Mouse (Mus musculus): ENCODE measurements around the gene Gm10134. TPM values are rescaled to one million over a fixed set of nuclear protein-coding genes. Genes with fewer than 3 reads are reported as not detected.

Gm10134 gene
- 7.4 and 8.9 TPM in 2 replicates for polyA plus RNA-seq (2015; fragmentation: Nextera tagmentation; extraction: Ambion mirVana)

- 65% methylated on average over 3 of the region's 3 CpGs for WGBS
- no peaks in the 10 kb centered on the region for H3K9me3 ChIP-seq (replicated peaks; ENCODE audit: control insufficient read depth, low read length)
- H3K9ac ChIP-seq (ENCODE audit: low read length) = no peak within 1 kb of the TSS
- no peaks in the 10 kb centered on the region for H3K4me1 ChIP-seq (ENCODE audit: control insufficient read depth, insufficient read depth, low read length)
- no peak within 1 kb of the TSS for H3K27ac ChIP-seq (ENCODE audit: low read length)
- H3K36me3 ChIP-seq (ENCODE audit: control insufficient read depth, insufficient read depth, low read length) = no peaks in the 10 kb centered on the region
- H3K4me3 ChIP-seq (replicated peaks; ENCODE audit: low read length) = no peak within 1 kb of the TSS
- H3K27me3 ChIP-seq (ENCODE audit: control insufficient read depth, insufficient read depth, low read length) = no peaks in the 10 kb centered on the region
- H3K4me2 ChIP-seq (ENCODE audit: low read depth, low read length) = no peak within 1 kb of the TSS
- no peak for ATAC-seq (ENCODE audit: insufficient read depth, low FRiP score)
Measured at GRCm38 (mm10) chr2:28505795-28506194, at the start of gene Gm10134. Gm10134 (plus strand) TSS chr2:28506095.

GRCm38 (mm10) chr2:28456616-28457015 is 49.3 kb upstream of the Gm10134 start:
- H3K36me3 ChIP-seq (ENCODE audit: control insufficient read depth, insufficient read depth, low read length) = no peaks in the 10 kb centered on the region
- WGBS = 68% methylated on average over 1 of the region's 1 CpGs
- no peak for ATAC-seq (ENCODE audit: insufficient read depth, low FRiP score)
- no peaks in the 10 kb centered on the region for H3K27me3 ChIP-seq (ENCODE audit: control insufficient read depth, insufficient read depth, low read length)
- no peak overlapping the region for H3K4me3 ChIP-seq (replicated peaks; ENCODE audit: low read length)
- H3K4me2 ChIP-seq (ENCODE audit: low read depth, low read length) = no peak overlapping the region
- no peak overlapping the region for H3K9ac ChIP-seq (ENCODE audit: low read length)
- H3K9me3 ChIP-seq (replicated peaks; ENCODE audit: control insufficient read depth, low read length) = no peaks in the 10 kb centered on the region
- no peaks in the 10 kb centered on the region for H3K4me1 ChIP-seq (ENCODE audit: control insufficient read depth, insufficient read depth, low read length)
- no peak overlapping the region for H3K27ac ChIP-seq (ENCODE audit: low read length)

- no peak overlapping the region for H3K27ac ChIP-seq (ENCODE audit: low read length)
- peaks cover 3% of the 10 kb centered on the region; the same call in 1 of the 2 replicates for H3K4me1 ChIP-seq (ENCODE audit: control insufficient read depth, insufficient read depth, low read length)
- 0 out of 2 replicates have a peak, but pooled peaks cover 3% of the 10 kb centered on the region for H3K27me3 ChIP-seq (ENCODE audit: control insufficient read depth, insufficient read depth, low read length)
- H3K9ac ChIP-seq (ENCODE audit: low read length) = no peak overlapping the region
- H3K4me2 ChIP-seq (ENCODE audit: low read depth, low read length) = no peak overlapping the region
- no peaks in the 10 kb centered on the region for H3K9me3 ChIP-seq (replicated peaks; ENCODE audit: control insufficient read depth, low read length)
- no peak overlapping the region for H3K4me3 ChIP-seq (replicated peaks; ENCODE audit: low read length)
- 47% methylated on average over 3 of the region's 3 CpGs for WGBS
- ATAC-seq (ENCODE audit: insufficient read depth, low FRiP score) = no peak
- no peaks in the 10 kb centered on the region; the same call in 1 of the 2 replicates for H3K36me3 ChIP-seq (ENCODE audit: control insufficient read depth, insufficient read depth, low read length)
Measured at GRCm38 (mm10) chr2:28463919-28464318, 42.0 kb upstream of the Gm10134 start.

- 78% methylated on average over 9 of the region's 9 CpGs for WGBS
- ATAC-seq (ENCODE audit: insufficient read depth, low FRiP score) = no peak
- peaks cover 3% of the 10 kb centered on the region; the same call in 1 of the 2 replicates for H3K4me1 ChIP-seq (ENCODE audit: control insufficient read depth, insufficient read depth, low read length)
- no peak overlapping the region for H3K9ac ChIP-seq (ENCODE audit: low read length)
- no peak overlapping the region for H3K4me3 ChIP-seq (replicated peaks; ENCODE audit: low read length)
- peaks cover 10% of the 10 kb centered on the region for H3K36me3 ChIP-seq (ENCODE audit: control insufficient read depth, insufficient read depth, low read length)
- H3K9me3 ChIP-seq (replicated peaks; ENCODE audit: control insufficient read depth, low read length) = no peaks in the 10 kb centered on the region
- H3K27me3 ChIP-seq (ENCODE audit: control insufficient read depth, insufficient read depth, low read length) = 0 out of 2 replicates have a peak, but pooled peaks cover 3% of the 10 kb centered on the region
- H3K4me2 ChIP-seq (ENCODE audit: low read depth, low read length) = no peak overlapping the region
- no peak overlapping the region for H3K27ac ChIP-seq (ENCODE audit: low read length)
Measured at GRCm38 (mm10) chr2:28464919-28465318, 41.0 kb upstream of the Gm10134 start.

GRCm38 (mm10) chr2:28465836-28466518 is 39.9 kb upstream of the Gm10134 start, which contains the start of gene 1700007K13Rik:
1700007K13Rik (minus strand) TSS chr2:28466332.
- H3K4me3 ChIP-seq (replicated peaks; ENCODE audit: low read length) = peak within 1 kb of the TSS; percentile 41
- peak within 1 kb of the TSS; percentile 72 for H3K4me2 ChIP-seq (ENCODE audit: low read depth, low read length)
- H3K27ac ChIP-seq (ENCODE audit: low read length) = no peak within 1 kb of the TSS
- peaks cover 19% of the 10 kb centered on the region for H3K36me3 ChIP-seq (ENCODE audit: control insufficient read depth, insufficient read depth, low read length)
- peaks cover 3% of the 10 kb centered on the region; the same call in 1 of the 2 replicates for H3K4me1 ChIP-seq (ENCODE audit: control insufficient read depth, insufficient read depth, low read length)
- peak; percentile 47; the same call in 1 of the 2 replicates for ATAC-seq (ENCODE audit: insufficient read depth, low FRiP score)
- no peaks in the 10 kb centered on the region for H3K9me3 ChIP-seq (replicated peaks; ENCODE audit: control insufficient read depth, low read length)
- 5% methylated on average over 25 of the region's 25 CpGs for WGBS
- 0 out of 2 replicates have a peak, but pooled peaks cover 3% of the 10 kb centered on the region for H3K27me3 ChIP-seq (ENCODE audit: control insufficient read depth, insufficient read depth, low read length)
- peak within 1 kb of the TSS; percentile 69 for H3K9ac ChIP-seq (ENCODE audit: low read length)

- Histone ChIP-seq H3K4me2 (ENCODE audit: low read depth, low read length) (peak within 1 kb of the TSS; percentile 88), H3K4me1 (ENCODE audit: control insufficient read depth, insufficient read depth, low read length) (peaks cover 3% of the 10 kb centered on the region; the same call in 1 of the 2 replicates), H3K9me3 (replicated peaks; ENCODE audit: control insufficient read depth, low read length) (no peaks in the 10 kb centered on the region), H3K36me3 (ENCODE audit: control insufficient read depth, insufficient read depth, low read length) (peaks cover 30% of the 10 kb centered on the region), H3K4me3 (replicated peaks; ENCODE audit: low read length) (peak within 1 kb of the TSS; percentile 95), H3K9ac (ENCODE audit: low read length) (peak within 1 kb of the TSS; percentile 98), H3K27me3 (ENCODE audit: control insufficient read depth, insufficient read depth, low read length) (0 out of 2 replicates have a peak, but pooled peaks cover 3% of the 10 kb centered on the region), H3K27ac (ENCODE audit: low read length) (peak within 1 kb of the TSS; percentile 22; the same call in 1 of the 2 replicates)
- ATAC-seq (ENCODE audit: insufficient read depth, low FRiP score) = peak; percentile 93
- WGBS = under 1% methylated on average over 52 of the region's 52 CpGs
Measured at GRCm38 (mm10) chr2:28467860-28468485, 37.9 kb upstream of the Gm10134 start, which contains the start of gene Mrps2. Mrps2 (plus strand) TSS chr2:28468066.

GRCm38 (mm10) chr2:28468486-28469225 is 37.2 kb upstream of the Gm10134 start:
- no peaks in the 10 kb centered on the region for H3K9me3 ChIP-seq (replicated peaks; ENCODE audit: control insufficient read depth, low read length)
- peak overlapping the region; percentile 88 for H3K4me2 ChIP-seq (ENCODE audit: low read depth, low read length)
- H3K4me1 ChIP-seq (ENCODE audit: control insufficient read depth, insufficient read depth, low read length) = peaks cover 3% of the 10 kb centered on the region; the same call in 1 of the 2 replicates
- H3K36me3 ChIP-seq (ENCODE audit: control insufficient read depth, insufficient read depth, low read length) = peaks cover 31% of the 10 kb centered on the region
- H3K9ac ChIP-seq (ENCODE audit: low read length) = peak overlapping the region; percentile 98
- 54% methylated on average over 18 of the region's 18 CpGs for WGBS
- H3K27me3 ChIP-seq (ENCODE audit: control insufficient read depth, insufficient read depth, low read length) = 0 out of 2 replicates have a peak, but pooled peaks cover 3% of the 10 kb centered on the region
- ATAC-seq (ENCODE audit: insufficient read depth, low FRiP score) = no peak
- H3K4me3 ChIP-seq (replicated peaks; ENCODE audit: low read length) = peak overlapping the region; percentile 95
- H3K27ac ChIP-seq (ENCODE audit: low read length) = no peak overlapping the region

GRCm38 (mm10) chr2:28469461-28469860 is 36.4 kb upstream of the Gm10134 start:
- H3K36me3 ChIP-seq (ENCODE audit: control insufficient read depth, insufficient read depth, low read length) = peaks cover 31% of the 10 kb centered on the region
- H3K27me3 ChIP-seq (ENCODE audit: control insufficient read depth, insufficient read depth, low read length) = 0 out of 2 replicates have a peak, but pooled peaks cover 3% of the 10 kb centered on the region
- 97% methylated on average over 14 of the region's 14 CpGs for WGBS
- ATAC-seq (ENCODE audit: insufficient read depth, low FRiP score) = no peak
- H3K9me3 ChIP-seq (replicated peaks; ENCODE audit: control insufficient read depth, low read length) = no peaks in the 10 kb centered on the region
- H3K4me3 ChIP-seq (replicated peaks; ENCODE audit: low read length) = no peak overlapping the region
- H3K4me2 ChIP-seq (ENCODE audit: low read depth, low read length) = no peak overlapping the region
- H3K27ac ChIP-seq (ENCODE audit: low read length) = no peak overlapping the region
- H3K4me1 ChIP-seq (ENCODE audit: control insufficient read depth, insufficient read depth, low read length) = peaks cover 3% of the 10 kb centered on the region; the same call in 1 of the 2 replicates
- H3K9ac ChIP-seq (ENCODE audit: low read length) = no peak overlapping the region

Measured in stomach, embryonic 16.5 days (tissue).